Mouse (Mus musculus) gastrocnemius, adult 8-10 months (tissue): Measurements from ENCODE around the gene Cmbl. TPM values are rescaled to one million over a fixed set of nuclear protein-coding genes. Genes with fewer than 3 reads are reported as not detected.
A peak's percentile ranks its signal among the peaks of the same experiment; 100 is the strongest.

ENCODE experiments used
- DNase-seq, 2 experiments: peaks; one replicate each; pipeline ENCODE4 v3.0.0; 2022; ENCODE audit warnings: low spot score in 2 of 2
- total RNA-seq, 4 experiments: library from RNA; stranded (reverse); gene quantifications; 2 replicates each; pipeline ENCODE4 v1.2.4; 2022

Cmbl gene
- total RNA-seq, 4 experiments from 2014 or later, result 47.6 to 59.9 (median 49.6) TPM

- no peak for DNase-seq
Measured at GRCm38 (mm10) chr15:31540513-31540802, 24.7 kb upstream of the Cmbl start.

DNA sequence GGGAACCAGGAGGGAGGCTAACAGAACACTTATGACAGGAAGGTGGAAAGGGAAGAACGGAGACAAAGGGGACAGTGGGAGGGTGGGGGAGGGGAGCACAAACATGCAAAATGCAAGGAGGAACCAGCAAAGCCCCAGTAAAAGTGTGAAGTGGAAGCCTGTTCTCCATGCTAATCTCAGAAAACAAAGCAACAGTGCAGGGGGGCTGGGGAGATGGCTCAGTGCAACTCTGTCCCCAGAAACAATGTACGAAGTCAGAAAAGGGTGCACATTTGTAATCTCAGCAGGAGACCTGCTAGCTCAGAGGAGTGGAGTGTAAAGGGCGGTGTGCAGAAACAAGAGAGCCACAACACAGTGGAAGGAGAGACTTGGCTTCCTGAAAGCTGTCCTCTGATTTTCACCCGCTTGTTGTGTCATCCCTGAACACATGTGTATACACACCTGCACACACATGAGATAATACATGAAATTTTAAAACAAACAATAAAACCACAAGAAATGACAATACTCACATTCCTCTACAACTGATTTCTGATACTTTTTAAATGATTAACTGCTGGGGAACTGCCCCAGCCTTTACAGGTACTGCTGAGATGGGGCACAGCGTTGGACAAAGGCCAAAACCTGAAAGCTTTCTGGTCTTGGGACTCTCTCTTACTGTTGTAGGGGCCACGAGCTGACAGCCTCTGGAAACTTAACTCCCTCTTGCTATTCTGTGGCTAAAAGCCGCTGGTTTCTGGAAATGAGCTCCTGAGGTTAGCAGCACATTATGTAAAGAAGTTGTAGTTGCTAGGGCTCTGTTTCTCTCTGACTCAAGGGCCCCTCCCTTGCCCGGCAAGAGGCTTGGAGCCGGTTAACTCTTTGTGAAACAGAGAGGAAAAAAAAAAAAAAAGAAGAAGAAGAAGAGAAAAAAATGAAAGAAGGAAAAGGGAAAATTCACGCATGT, 22.9 kb upstream of the Cmbl start:
- DNase-seq, result no peak

- no peak for DNase-seq
Measured at GRCm38 (mm10) chr15:31543246-31543645, 21.9 kb upstream of the Cmbl start.

DNA sequence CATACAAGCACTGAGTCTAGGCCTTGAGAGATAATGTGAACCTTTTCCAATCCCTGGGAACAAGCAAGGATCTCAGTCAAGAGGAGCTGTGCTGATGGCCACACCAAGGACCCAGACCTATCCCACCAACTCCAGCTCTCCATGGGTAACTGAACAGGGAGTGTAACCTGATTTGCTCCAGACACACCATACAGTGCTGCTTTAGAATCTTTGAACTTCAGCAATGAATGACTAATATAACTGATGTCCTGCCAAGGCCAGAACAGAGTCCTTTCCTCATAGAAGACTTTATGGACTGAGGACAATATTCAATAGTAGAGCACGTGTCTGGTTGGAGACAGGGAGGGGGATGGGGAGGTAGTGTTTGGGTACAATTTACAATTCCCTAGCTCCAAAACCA, 20.1 kb upstream of the Cmbl start:
- DNase-seq, result no peak

- no peak for DNase-seq
Measured at GRCm38 (mm10) chr15:31546291-31546690, 18.9 kb upstream of the Cmbl start.

GRCm38 (mm10) chr15:31547421-31547820, 17.8 kb upstream of the Cmbl start:
- no peak for DNase-seq

- DNase-seq, result no peak
Measured at GRCm38 (mm10) chr15:31550381-31550780, 14.8 kb upstream of the Cmbl start.

DNA sequence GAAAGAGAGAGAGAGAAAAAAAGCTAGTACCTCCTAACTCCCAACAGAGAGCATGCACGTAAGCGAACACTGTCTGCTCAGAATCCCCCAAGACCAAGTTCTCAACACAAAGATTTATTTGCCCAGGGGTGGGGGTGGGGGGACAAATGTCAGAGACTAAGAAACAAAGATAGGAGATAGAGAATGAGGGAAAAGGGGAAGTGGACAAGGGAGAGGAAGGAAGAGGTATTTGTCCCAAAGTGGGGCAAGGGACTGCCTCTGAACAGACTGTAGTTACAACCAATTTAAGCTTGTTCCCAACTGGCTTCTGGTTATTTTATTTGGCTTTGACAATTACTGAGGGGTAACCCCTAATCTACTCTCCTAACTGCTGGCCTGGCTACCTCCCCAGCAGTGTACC, 10.3 kb upstream of the Cmbl start:
- DNase-seq, result no peak

- DNase-seq, result no peak
Measured at GRCm38 (mm10) chr15:31561390-31561789, 3.8 kb upstream of the Cmbl start.

DNA sequence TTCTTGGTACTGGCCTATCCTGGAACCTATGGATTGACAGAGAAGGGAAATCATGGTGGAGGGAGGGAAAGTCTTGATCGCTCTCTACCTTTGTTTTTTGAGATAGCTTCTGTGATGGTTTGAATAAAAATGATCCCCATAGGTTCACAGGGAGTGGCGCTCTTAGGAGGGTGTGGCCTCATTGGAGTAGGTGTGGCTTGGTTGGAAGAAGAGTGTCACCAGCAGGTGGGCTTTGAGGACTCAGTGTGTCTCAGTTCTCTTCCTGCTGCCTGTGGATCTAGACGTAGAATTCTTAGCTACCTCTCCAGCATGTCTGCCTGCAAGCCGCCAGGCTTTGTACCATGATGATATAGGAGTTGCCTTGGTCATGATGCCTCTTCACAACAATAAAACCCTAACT, 3.2 kb upstream of the Cmbl start:
- no peak for DNase-seq

DNA sequence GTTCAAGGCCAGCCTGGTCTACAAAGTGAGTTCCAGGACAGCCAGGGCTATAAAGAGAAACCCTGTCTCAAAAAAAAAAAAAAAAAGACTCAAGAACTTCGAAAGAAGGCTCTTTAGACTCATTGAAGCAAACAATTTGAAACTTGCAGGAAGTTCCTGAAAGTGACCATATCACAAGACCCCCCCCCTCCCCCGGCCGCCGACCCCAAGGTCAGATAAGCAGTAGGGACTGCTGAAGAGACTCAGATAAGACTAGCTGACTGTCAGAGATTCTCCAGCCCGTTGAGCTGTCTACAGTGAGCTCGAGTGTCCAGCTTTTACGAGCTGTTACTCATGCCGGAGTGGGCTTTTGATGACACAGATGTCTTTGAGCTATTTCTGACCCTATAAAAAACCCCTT, 2.3 kb upstream of the Cmbl start:
- DNase-seq, result no peak

- DNase-seq, result no peak
Measured at GRCm38 (mm10) chr15:31563577-31564546, 1.3 kb upstream of the Cmbl start.

GRCm38 (mm10) chr15:31565786-31566185, 597 bp downstream of the Cmbl start:
- DNase-seq, result no peak

GRCm38 (mm10) chr15:31567431-31567830, 2.2 kb downstream of the Cmbl start:
- no peak for DNase-seq

DNA sequence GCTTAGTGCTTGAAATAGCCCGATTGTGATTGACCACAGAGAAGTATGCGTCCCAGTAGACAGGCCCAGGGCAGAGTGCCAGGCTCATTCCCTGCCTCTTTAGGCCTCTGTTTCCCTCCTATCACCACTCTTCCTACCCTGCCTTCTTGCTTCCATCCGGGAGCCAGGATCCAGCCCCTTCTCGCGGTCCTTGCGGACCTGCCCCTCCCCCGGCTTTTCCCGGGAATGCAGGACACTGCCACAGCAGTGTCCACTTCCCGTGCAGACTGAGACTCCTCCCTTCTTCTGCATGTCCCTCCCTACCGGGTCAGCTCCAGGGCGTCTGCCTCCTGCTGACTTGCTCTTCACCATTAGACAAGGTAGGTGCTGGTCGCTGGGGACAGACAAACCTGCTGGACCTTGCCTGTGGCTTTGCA, 3.4 kb downstream of the Cmbl start:
- peak; percentile 29 to 56 for DNase-seq

DNA sequence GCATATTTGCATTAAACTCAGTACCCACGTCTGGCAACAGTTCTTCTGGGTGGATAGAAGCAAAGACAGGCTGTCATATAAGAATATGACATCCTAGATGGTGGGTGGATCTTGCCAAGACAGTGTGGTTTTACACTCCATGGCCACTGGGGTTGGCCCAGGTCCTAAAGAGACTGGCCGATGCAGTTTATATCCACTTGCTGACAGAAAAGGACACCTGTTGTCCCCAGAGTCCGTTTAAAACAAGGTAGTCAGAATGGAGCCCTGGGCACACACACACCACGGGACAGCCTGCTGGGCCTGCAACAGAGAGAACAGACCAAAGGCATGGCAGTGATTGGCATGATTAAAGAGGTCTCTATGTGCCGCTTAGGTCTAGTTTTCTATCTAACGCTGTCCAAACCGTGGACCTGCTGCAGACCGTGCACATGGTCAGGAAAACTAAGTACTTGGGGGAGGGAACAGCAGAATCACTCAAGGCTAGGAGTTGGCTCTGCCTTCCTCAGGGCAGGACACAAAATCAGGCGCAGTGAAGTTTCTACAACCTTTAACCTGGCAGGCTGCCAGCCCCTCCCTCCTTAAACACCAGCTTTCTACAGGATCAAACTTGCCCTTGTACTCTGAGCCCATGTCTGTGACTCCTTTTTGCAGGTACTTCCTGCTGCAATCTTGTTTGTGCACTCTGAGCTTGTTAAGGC, 4.3 kb downstream of the Cmbl start:
- peak; percentile 50 to 70 for DNase-seq

DNA sequence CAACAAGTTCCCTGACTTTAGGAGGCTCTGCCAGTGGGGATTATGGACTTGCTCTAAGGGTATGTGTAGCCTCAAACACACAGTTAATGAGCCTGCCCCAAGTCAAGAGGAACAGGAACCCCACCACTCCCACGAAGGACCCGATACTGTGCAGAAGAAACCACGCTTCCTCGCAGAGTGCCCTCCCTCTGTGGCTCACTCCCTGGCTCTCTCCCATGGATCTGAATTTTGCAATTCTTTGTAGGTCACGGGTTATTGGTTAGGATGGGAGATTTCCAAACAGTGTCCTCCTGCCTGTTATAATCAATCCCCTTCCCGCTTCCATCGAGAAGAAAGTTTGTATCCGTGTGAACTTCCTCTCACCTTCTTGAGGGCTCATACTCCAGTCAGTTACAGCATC, 5.8 kb downstream of the Cmbl start:
- DNase-seq, result no peak

DNA sequence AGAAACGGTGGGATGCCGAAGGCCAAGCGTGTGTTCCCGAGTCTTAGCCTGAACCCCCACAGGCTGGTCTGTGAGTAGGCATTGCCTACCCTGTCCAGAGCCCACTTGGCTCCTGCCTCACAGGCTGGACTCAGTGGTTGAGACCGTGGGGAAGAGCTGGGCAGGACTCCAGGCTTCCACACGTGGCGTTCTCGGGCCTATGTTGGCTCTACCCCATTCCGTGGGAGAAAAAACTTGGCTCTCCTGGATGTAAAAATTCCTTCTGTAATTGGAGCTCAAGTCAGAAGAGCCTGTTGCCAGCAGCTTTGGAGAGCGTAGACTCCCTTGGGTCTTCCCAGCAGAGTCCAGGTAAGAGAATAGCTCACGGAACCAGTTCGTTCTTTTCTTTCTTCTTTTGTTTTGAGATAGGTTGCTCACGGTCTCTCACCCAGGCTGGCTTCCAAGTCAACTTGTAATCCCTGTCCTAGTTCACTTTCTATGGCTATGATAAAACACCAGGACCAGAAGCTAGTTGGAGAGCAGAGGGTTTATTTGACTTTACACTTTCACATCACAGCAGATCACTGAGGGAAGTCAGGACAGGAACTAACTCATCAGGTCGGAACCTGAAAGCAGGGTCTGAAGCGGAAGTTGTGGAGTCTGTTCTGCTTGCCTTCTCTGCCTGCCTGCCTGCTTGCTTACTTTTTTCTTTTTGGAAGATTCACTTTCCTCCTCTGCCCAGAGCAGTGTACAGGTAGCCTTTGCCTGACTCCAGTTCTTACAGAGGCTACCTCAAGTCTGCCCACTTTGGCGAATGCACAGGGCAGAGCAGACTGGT, 6.9 kb downstream of the Cmbl start:
- peak; percentile 13 to 54 for DNase-seq

GRCm38 (mm10) chr15:31573287-31573686, 8.1 kb downstream of the Cmbl start:
- no peak for DNase-seq

DNA sequence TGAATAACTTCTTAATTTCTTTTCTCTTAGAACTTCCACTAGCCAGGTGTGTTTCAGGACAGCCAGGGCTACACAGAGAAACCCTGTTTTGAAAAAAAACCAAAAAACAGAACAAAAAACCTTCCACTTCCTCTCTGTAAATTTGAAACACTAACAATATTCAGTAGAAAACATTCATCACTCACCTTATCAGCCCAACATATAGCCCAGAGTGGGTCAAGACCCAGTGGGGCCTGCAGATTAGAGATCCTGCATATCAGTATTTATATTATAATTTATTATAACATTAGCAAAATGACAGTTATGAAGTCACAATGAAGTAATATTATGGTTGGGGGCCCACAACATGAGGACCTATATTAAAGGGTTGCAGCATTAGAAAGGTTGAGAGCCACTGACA, 8.5 kb downstream of the Cmbl start:
- DNase-seq, result no peak

DNA sequence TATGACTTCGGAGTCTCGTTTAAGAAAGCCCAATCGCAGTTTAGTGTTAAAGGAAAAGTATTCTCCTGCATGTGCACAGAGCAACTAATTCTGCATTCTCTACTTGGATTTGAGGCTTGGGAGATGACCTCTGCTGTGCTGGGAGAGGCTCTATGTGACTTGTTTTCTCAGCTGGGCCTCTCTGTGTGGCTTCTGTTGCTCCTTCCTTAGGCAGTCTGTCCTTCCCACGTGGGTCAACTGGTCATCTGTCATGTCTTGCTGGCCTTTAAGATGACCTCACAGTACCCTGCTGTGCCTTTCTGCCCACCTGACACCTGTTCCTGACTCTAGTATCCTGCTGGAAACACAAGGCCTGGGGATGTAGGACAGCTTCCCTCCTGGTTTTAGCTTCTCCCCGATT, 10.9 kb downstream of the Cmbl start:
- no peak for DNase-seq
